Mouse (Mus musculus) bone marrow macrophage, adult 2 months (primary cell): Measurements from ENCODE around the gene Arntl2.

Experiments used
- CTCF ChIP-seq: IDR thresholded peaks from 2 replicates; pipeline ENCODE4 v1.5.1; 2012; ENCODE audit warnings: low read depth, mild to moderate bottlenecking, low read length, moderate library complexity
- POLR2A ChIP-seq: IDR thresholded peaks from 2 replicates; pipeline ENCODE4 v1.6.1; 2012; ENCODE audit warnings: mild to moderate bottlenecking, low read depth, low read length, borderline replicate concordance

DNA sequence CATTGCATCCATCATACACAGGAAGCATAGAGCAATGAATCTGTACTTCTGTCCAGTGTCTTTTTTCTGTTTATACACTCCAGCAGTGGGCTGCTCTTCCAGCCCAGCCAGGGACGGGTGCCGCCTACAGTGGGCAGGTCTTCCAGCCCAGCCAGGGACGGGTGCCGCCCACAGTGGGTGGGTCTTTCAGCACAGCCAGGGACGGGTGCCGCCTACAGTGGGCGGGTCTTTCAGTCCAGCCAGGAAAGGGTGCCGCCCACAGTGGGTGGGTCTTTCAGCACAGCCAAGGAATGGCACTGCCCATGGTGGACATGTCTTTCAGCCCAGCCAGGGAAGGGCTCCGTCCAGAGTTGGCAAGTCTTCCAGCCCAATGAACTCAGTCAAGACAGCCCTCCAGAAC lies 59.3 kb downstream of the Arntl2 start:
- TF ChIP-seq CTCF (no peak), POLR2A (no peak)
